Comparison of ENCODE assay signal across 8 mouse cellular contexts in the genomic region with DNA sequence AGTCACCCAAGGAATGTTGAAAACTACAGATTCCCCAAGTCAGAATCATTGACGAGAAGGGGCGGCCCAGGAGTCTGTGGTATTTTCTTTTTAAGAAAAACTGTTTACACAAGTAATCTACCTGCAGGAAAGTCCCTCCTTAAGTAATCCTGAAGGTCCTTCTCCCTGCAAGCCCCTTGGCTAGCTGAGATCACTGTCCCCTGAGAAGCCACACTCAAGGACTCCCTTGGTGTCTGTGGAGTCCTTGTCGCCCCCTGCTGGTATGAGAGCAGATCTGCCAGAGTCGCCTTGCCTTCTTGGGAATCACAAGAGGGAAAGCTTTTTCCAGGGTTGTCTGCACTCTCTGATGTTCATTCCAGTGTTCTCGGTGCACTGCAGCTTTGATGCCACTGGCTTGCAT. TPM values are rescaled to one million over a fixed set of nuclear protein-coding genes. Genes with fewer than 3 reads are reported as not detected.
DNase-seq lines count a peak whose midpoint lies in the region; ATAC-seq lines count a peak whose summit lies in the region.

No protein-coding gene starts in this region.

- peak; percentile 14 to 41 for DNase-seq in cerebellum, adult 18-20 months
- DNase-seq in cerebellum, adult 9-11 months, result no peak
- peak; percentile 91 for DNase-seq in ZHBTc4 (ENCODE audit: low read depth, low spot score)
- peak; percentile 88 for DNase-seq in embryo, embryonic 11 days
- DNase-seq in heart, postnatal 4 days, result peak; percentile 81
- peak; percentile 30 to 43 for DNase-seq in layer of hippocampus, postnatal 36 days
- peak; percentile 32 for DNase-seq in spleen, adult 12 weeks (ENCODE audit: low spot score)

- peak; percentile 71 for ATAC-seq in megakaryocyte progenitor cell, adult 5-6 weeks (replicated peaks; ENCODE audit: poor library complexity)

RNA-seq across cellular contexts. Expression of gene Cdk1, which starts 45.7 kb away (rescaled TPM):
- 100 to 1,000 TPM; 130 to 136 TPM for total RNA-seq in heart, postnatal 4 days (2021)
- total RNA-seq in layer of hippocampus, postnatal 36 days (2021), result 1 to 10 TPM; 1.2 to 1.5 TPM
- 118 and 123 TPM in 2 replicates for total RNA-seq in megakaryocyte progenitor cell, adult 5-6 weeks (2015)
- total RNA-seq in megakaryocyte progenitor cell, adult 5-6 weeks (2017), result 276 and 278 TPM in 2 replicates

Comparison
In these comparisons a context has a peak if more than half of its experiments do, and no peak if none do; other contexts are left out.
1. RNA of gene Cdk1, which starts 45.7 kb away (total RNA-seq): 118 to 278 TPM in megakaryocyte progenitor cell, adult 5-6 weeks and 130 to 136 TPM in heart, postnatal 4 days; 1.2 to 1.5 TPM in layer of hippocampus, postnatal 36 days; every median in the first group is over 10 times any median in the second.